ENCODE assay signal across 9 mouse cellular contexts in genomic region chr7:130577388-130578003, GRCm38 (mm10). TPM values are rescaled to one million over a fixed set of nuclear protein-coding genes. Genes with fewer than 3 reads are reported as not detected.
DNase-seq lines count a peak whose midpoint lies in the region; ATAC-seq lines count a peak whose summit lies in the region.
"Had no signal": no experiment of that assay in that cellular context is flagged by ENCODE, and none has a peak within 500 bp of the region (broad histone marks: within the 10 kb centered on the region; RNA-seq: fewer than 3 reads in every experiment).

Tacc2 (plus strand) TSS chr7:130577438.

- no peaks in the 10 kb centered on the region for H3K36me3 ChIP-seq in kidney, embryonic 15.5 days
- no peaks in the 10 kb centered on the region for H3K36me3 ChIP-seq in heart, embryonic 12.5 days
- no peaks in the 10 kb centered on the region for H3K36me3 ChIP-seq in midbrain, embryonic 16.5 days (ENCODE audit: control insufficient read depth, insufficient read depth, low read length)
- H3K36me3 ChIP-seq: G1E had no signal

- peaks cover 26% of the 10 kb centered on the region for H3K4me1 ChIP-seq in kidney, embryonic 15.5 days
- H3K4me1 ChIP-seq in brown adipose tissue, adult 24 weeks (ENCODE audit: control insufficient read depth, insufficient read depth, insufficient read length, low read length) = peaks cover 3% of the 10 kb centered on the region; the same call in 1 of the 2 replicates
- peaks cover 22% of the 10 kb centered on the region for H3K4me1 ChIP-seq in heart, embryonic 12.5 days (replicated peaks)
- H3K4me1 ChIP-seq in midbrain, embryonic 16.5 days (ENCODE audit: control insufficient read depth, insufficient read depth, low read length) = no peaks in the 10 kb centered on the region

- H3K27ac ChIP-seq in kidney, embryonic 15.5 days = peak within 1 kb of the TSS; percentile 70
- H3K27ac ChIP-seq in brown adipose tissue, adult 24 weeks (replicated peaks; ENCODE audit: low read depth, low read length) = no peak within 1 kb of the TSS
- no peak within 1 kb of the TSS for H3K27ac ChIP-seq in heart, embryonic 12.5 days (ENCODE audit: poor library complexity, severe bottlenecking)
- no peak within 1 kb of the TSS for H3K27ac ChIP-seq in midbrain, embryonic 16.5 days (ENCODE audit: low read length)

- no peaks in the 10 kb centered on the region for H3K27me3 ChIP-seq in kidney, embryonic 15.5 days
- H3K27me3 ChIP-seq in heart, embryonic 12.5 days (replicated peaks) = no peaks in the 10 kb centered on the region
- no peaks in the 10 kb centered on the region for H3K27me3 ChIP-seq in midbrain, embryonic 16.5 days (ENCODE audit: control insufficient read depth, insufficient read depth, low read depth, low read length)

- WGBS in kidney, embryonic 15.5 days = 41% methylated on average over 15 of the region's 15 CpGs
- WGBS in heart, embryonic 12.5 days = 22% methylated on average over 15 of the region's 15 CpGs
- WGBS in midbrain, embryonic 16.5 days = 59% methylated on average over 15 of the region's 15 CpGs

- no peaks in the 10 kb centered on the region for H3K9me3 ChIP-seq in kidney, embryonic 15.5 days (replicated peaks)
- H3K9me3 ChIP-seq in heart, embryonic 12.5 days (replicated peaks) = no peaks in the 10 kb centered on the region
- H3K9me3 ChIP-seq in midbrain, embryonic 16.5 days (replicated peaks; ENCODE audit: control insufficient read depth, low read length, poor library complexity, severe bottlenecking) = no peaks in the 10 kb centered on the region

- H3K4me3 ChIP-seq in kidney, embryonic 15.5 days (replicated peaks) = peak within 1 kb of the TSS; percentile 24
- peak within 1 kb of the TSS; percentile 39 for H3K4me3 ChIP-seq in brown adipose tissue, adult 24 weeks (ENCODE audit: insufficient read depth, low read depth, low read length)
- H3K4me3 ChIP-seq in heart, embryonic 12.5 days = peak within 1 kb of the TSS; percentile 41
- no peak within 1 kb of the TSS for H3K4me3 ChIP-seq in midbrain, embryonic 16.5 days (ENCODE audit: low read depth, low read length)

- ATAC-seq in kidney, embryonic 15.5 days (replicated peaks; ENCODE audit: low FRiP score) = no peak
- ATAC-seq in heart, embryonic 12.5 days (ENCODE audit: insufficient number of reproducible peaks, low FRiP score) = no peak
- ATAC-seq in midbrain, embryonic 16.5 days = no peak
- ATAC-seq in monocyte, adult 5-6 weeks (replicated peaks; ENCODE audit: insufficient number of reproducible peaks, low FRiP score, low TSS enrichment, poor library complexity, severe bottlenecking) = no peak
- no peak for ATAC-seq in megakaryocyte-erythroid progenitor cell, adult 5-6 weeks (replicated peaks; ENCODE audit: low FRiP score, low TSS enrichment, poor library complexity, severe bottlenecking)

- 0 out of 2 replicates have a peak within 1 kb of the TSS, but pooled peaks have one; percentile 4 for H3K9ac ChIP-seq in kidney, embryonic 15.5 days
- peak within 1 kb of the TSS; percentile 66 for H3K9ac ChIP-seq in heart, embryonic 12.5 days
- H3K9ac ChIP-seq in midbrain, embryonic 16.5 days (ENCODE audit: low read depth, low read length) = no peak within 1 kb of the TSS

- H3K4me2 ChIP-seq in kidney, embryonic 15.5 days = peak within 1 kb of the TSS; percentile 52
- peak within 1 kb of the TSS; percentile 70 for H3K4me2 ChIP-seq in heart, embryonic 12.5 days
- H3K4me2 ChIP-seq in midbrain, embryonic 16.5 days (ENCODE audit: low read length) = no peak within 1 kb of the TSS

- DNase-seq in kidney, adult 18-20 months = no peak
- DNase-seq in layer of hippocampus, postnatal 36 days = no peak

RNA-seq across cellular contexts. Expression of gene Tacc2, which starts in this region (rescaled TPM):
- polyA plus RNA-seq in kidney, embryonic 15.5 days (2015; fragmentation: Nextera tagmentation; extraction: Ambion mirVana) = 31.4 and 35.9 TPM in 2 replicates
- polyA plus RNA-seq in brown adipose tissue, adult 24 weeks (2012; ENCODE audit: insufficient read depth, insufficient read length, missing spikeins) = 14.0 and 17.9 TPM in 2 replicates
- polyA plus RNA-seq in heart, embryonic 12.5 days (2016; fragmentation: Nextera tagmentation; extraction: Ambion mirVana) = 53.7 and 58.6 TPM in 2 replicates
- total RNA-seq in layer of hippocampus, postnatal 36 days (2021) = 10 to 100 TPM; 73.1 to 82.4 TPM
- 61.1 and 66.3 TPM in 2 replicates for polyA plus RNA-seq in midbrain, embryonic 16.5 days (2015; fragmentation: Nextera tagmentation; extraction: Ambion mirVana)
- total RNA-seq in monocyte, adult 5-6 weeks (2017) = 0.43 to 1.5 TPM in 2 of 3 replicates, not detected in the other
- total RNA-seq in megakaryocyte-erythroid progenitor cell, adult 5-6 weeks (2014; fragmentation: Nextera tagmentation) = 9.1 and 14.2 TPM in 2 replicates
- 0.88 and 1.6 TPM in 2 replicates for total RNA-seq in megakaryocyte-erythroid progenitor cell, adult 5-6 weeks (2017)
- polyA plus RNA-seq: G1E had no signal

Comparison
In these comparisons a context has a peak if more than half of its experiments do, and no peak if none do; other contexts are left out.
1. RNA of gene Tacc2 (total RNA-seq): 73.1 to 82.4 TPM in layer of hippocampus, postnatal 36 days; 0.88 to 14.2 TPM in megakaryocyte-erythroid progenitor cell, adult 5-6 weeks and 0.43 to 1.5 TPM in monocyte, adult 5-6 weeks; every median in the first group is over 4 times any median in the second.